Mouse (Mus musculus): ENCODE measurements around the gene Fat3. TPM values are rescaled to one million over a fixed set of nuclear protein-coding genes. Genes with fewer than 3 reads are reported as not detected.

Gene Fat3
- polyA plus RNA-seq, 1 experiment from 2014 or later = 0.44 TPM

DNA sequence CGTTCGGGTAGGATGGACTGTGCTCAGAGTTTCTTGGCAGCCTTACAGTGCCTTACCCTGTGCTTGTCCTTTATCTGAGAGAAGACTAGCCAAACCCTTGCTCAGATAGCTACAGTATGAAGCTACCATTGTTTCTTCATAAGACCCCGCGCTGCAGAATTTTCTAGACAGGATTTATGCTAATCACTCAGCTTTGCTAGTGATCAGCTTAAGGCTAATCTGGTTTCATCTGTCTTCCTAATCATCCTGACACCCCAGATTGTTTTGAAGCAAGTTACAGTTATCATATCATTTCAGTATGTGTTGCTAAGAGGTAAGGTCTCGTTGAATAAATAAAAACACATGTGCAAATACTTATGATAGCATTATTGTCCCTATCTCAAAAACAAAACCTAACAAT is 493.6 kb downstream of the Fat3 start:
- no peak overlapping the region for H3K4me3 ChIP-seq (ENCODE audit: low read length)
- no peak for ATAC-seq
- WGBS = 92% methylated on average over 5 of the region's 5 CpGs
- no peaks in the 10 kb centered on the region for H3K9me3 ChIP-seq (ENCODE audit: control insufficient read depth, low read length)
- no peaks in the 10 kb centered on the region for H3K4me1 ChIP-seq (ENCODE audit: control insufficient read depth, insufficient read depth, low read length)
- H3K27ac ChIP-seq (ENCODE audit: low read length) = no peak overlapping the region
- no peaks in the 10 kb centered on the region for H3K27me3 ChIP-seq (replicated peaks; ENCODE audit: control insufficient read depth, insufficient read depth, low read length)
- H3K36me3 ChIP-seq (ENCODE audit: control insufficient read depth, insufficient read depth, low read length) = no peaks in the 10 kb centered on the region
- H3K9ac ChIP-seq (ENCODE audit: low read depth, low read length) = no peak overlapping the region
- H3K4me2 ChIP-seq (ENCODE audit: low read depth, low read length) = no peak overlapping the region

GRCm38 (mm10) chr9:16002991-16003390 is 498.1 kb downstream of the Fat3 start:
- ATAC-seq = no peak
- H3K4me1 ChIP-seq (ENCODE audit: control insufficient read depth, insufficient read depth, low read length) = no peaks in the 10 kb centered on the region
- no peaks in the 10 kb centered on the region for H3K36me3 ChIP-seq (ENCODE audit: control insufficient read depth, insufficient read depth, low read length)
- H3K27me3 ChIP-seq (replicated peaks; ENCODE audit: control insufficient read depth, insufficient read depth, low read length) = no peaks in the 10 kb centered on the region
- H3K27ac ChIP-seq (ENCODE audit: low read length) = no peak overlapping the region
- H3K4me2 ChIP-seq (ENCODE audit: low read depth, low read length) = no peak overlapping the region
- H3K9ac ChIP-seq (ENCODE audit: low read depth, low read length) = no peak overlapping the region
- 84% methylated on average over 1 of the region's 1 CpGs for WGBS
- no peaks in the 10 kb centered on the region for H3K9me3 ChIP-seq (ENCODE audit: control insufficient read depth, low read length)
- no peak overlapping the region for H3K4me3 ChIP-seq (ENCODE audit: low read length)

DNA sequence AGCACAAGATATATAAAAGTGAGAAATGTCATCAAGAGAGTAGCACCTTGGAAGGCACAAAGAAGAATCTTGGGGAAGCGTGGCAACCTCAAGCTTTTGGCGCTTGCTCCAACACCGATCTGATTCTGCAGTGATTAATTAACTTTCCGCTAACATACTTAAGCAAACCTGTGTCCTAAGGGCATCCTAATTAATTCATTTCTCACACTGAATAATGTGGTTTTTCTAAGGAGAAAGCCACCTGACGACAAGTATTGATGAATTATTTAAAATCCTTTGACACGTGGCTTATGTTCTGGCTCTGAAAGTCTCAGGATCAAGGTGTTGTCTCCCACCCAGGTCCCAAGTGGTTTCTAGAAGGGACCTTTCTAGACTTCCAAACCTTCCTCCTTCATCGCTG is 506.3 kb downstream of the Fat3 start:
- no peak overlapping the region for H3K27ac ChIP-seq (ENCODE audit: low read length)
- H3K36me3 ChIP-seq (ENCODE audit: control insufficient read depth, insufficient read depth, low read length) = no peaks in the 10 kb centered on the region
- H3K9me3 ChIP-seq (ENCODE audit: control insufficient read depth, low read length) = no peaks in the 10 kb centered on the region
- WGBS = 83% methylated on average over 7 of the region's 7 CpGs
- no peaks in the 10 kb centered on the region for H3K27me3 ChIP-seq (replicated peaks; ENCODE audit: control insufficient read depth, insufficient read depth, low read length)
- no peak overlapping the region for H3K9ac ChIP-seq (ENCODE audit: low read depth, low read length)
- H3K4me3 ChIP-seq (ENCODE audit: low read length) = no peak overlapping the region
- ATAC-seq = no peak
- H3K4me2 ChIP-seq (ENCODE audit: low read depth, low read length) = no peak overlapping the region
- H3K4me1 ChIP-seq (ENCODE audit: control insufficient read depth, insufficient read depth, low read length) = no peaks in the 10 kb centered on the region

DNA sequence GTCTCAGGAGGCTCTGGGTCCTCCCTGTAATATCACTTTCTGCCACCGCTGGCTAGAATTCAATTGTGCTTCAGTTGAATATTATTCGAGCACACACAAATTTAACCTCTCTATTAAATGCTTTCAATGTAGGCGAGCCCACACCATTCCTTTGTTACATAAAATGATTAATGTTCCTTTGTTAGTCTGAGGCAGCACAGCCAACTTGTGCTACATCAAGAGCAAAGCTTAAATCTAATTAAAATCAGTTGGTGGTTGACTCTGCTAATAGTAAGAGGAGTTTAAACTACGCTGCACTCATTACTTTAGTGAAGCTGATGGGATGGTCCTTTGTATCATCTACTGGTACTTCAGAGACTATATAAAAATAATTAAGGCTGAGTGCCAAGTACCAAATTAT is 506.9 kb downstream of the Fat3 start:
- no peaks in the 10 kb centered on the region for H3K4me1 ChIP-seq (ENCODE audit: control insufficient read depth, insufficient read depth, low read length)
- H3K27me3 ChIP-seq (replicated peaks; ENCODE audit: control insufficient read depth, insufficient read depth, low read length) = no peaks in the 10 kb centered on the region
- ATAC-seq = no peak
- no peaks in the 10 kb centered on the region for H3K36me3 ChIP-seq (ENCODE audit: control insufficient read depth, insufficient read depth, low read length)
- no peak overlapping the region for H3K4me2 ChIP-seq (ENCODE audit: low read depth, low read length)
- no peaks in the 10 kb centered on the region for H3K9me3 ChIP-seq (ENCODE audit: control insufficient read depth, low read length)
- H3K27ac ChIP-seq (ENCODE audit: low read length) = no peak overlapping the region
- WGBS = 80% methylated on average over 4 of the region's 4 CpGs
- no peak overlapping the region for H3K4me3 ChIP-seq (ENCODE audit: low read length)
- no peak overlapping the region for H3K9ac ChIP-seq (ENCODE audit: low read depth, low read length)

DNA sequence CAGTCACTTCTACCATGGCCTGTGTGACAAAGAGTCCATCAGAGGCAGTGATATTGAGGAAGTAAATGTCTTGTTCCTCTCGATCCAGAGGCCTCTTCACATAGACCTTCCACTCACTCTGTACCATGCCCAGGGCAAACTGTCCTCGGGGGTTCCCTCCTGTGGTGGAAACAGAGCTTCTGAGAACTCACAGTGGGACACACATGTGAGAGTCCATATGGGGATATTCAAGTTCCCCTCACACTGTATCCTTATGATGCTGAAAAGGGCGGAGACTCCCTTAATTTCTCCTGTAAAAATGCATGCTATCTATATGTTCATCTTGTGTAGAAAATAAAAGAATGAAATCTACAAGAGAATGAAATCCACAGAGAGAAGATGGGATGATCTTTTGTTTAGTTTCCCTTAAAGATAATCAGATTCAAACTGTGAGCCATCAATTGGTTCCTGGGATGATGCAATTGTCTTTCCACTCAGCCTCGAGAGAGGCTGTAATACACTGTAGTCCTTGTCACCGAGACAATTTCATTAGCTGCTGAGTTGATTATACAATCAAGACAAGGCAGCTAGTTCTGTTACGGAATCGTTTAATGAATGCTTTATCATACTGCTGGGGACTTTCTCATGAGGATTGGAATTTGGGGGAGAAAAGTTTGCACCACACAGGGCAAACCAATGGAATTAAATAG is 508.8 kb downstream of the Fat3 start:
- Histone ChIP-seq H3K9me3 (ENCODE audit: control insufficient read depth, low read length) (no peaks in the 10 kb centered on the region), H3K27ac (ENCODE audit: low read length) (no peak overlapping the region), H3K27me3 (replicated peaks; ENCODE audit: control insufficient read depth, insufficient read depth, low read length) (no peaks in the 10 kb centered on the region), H3K36me3 (ENCODE audit: control insufficient read depth, insufficient read depth, low read length) (no peaks in the 10 kb centered on the region), H3K4me1 (ENCODE audit: control insufficient read depth, insufficient read depth, low read length) (no peaks in the 10 kb centered on the region), H3K9ac (ENCODE audit: low read depth, low read length) (no peak overlapping the region), H3K4me2 (ENCODE audit: low read depth, low read length) (no peak overlapping the region), H3K4me3 (ENCODE audit: low read length) (no peak overlapping the region)
- WGBS = 73% methylated on average over 7 of the region's 7 CpGs
- no peak for ATAC-seq

- 0 out of 2 replicates have a peak, but pooled peaks cover 5% of the 10 kb centered on the region for H3K4me1 ChIP-seq (ENCODE audit: control insufficient read depth, insufficient read depth, low read length)
- WGBS = 86% methylated on average over 14 of the region's 14 CpGs
- no peaks in the 10 kb centered on the region for H3K36me3 ChIP-seq (ENCODE audit: control insufficient read depth, insufficient read depth, low read length)
- no peak overlapping the region for H3K4me2 ChIP-seq (ENCODE audit: low read depth, low read length)
- H3K9ac ChIP-seq (ENCODE audit: low read depth, low read length) = no peak overlapping the region
- H3K4me3 ChIP-seq (ENCODE audit: low read length) = no peak overlapping the region
- no peaks in the 10 kb centered on the region for H3K27me3 ChIP-seq (replicated peaks; ENCODE audit: control insufficient read depth, insufficient read depth, low read length)
- no peak for ATAC-seq
- H3K27ac ChIP-seq (ENCODE audit: low read length) = no peak overlapping the region
- no peaks in the 10 kb centered on the region for H3K9me3 ChIP-seq (ENCODE audit: control insufficient read depth, low read length)
Observed at GRCm38 (mm10) chr9:15978317-15978716, 522.8 kb downstream of the Fat3 start.

DNA sequence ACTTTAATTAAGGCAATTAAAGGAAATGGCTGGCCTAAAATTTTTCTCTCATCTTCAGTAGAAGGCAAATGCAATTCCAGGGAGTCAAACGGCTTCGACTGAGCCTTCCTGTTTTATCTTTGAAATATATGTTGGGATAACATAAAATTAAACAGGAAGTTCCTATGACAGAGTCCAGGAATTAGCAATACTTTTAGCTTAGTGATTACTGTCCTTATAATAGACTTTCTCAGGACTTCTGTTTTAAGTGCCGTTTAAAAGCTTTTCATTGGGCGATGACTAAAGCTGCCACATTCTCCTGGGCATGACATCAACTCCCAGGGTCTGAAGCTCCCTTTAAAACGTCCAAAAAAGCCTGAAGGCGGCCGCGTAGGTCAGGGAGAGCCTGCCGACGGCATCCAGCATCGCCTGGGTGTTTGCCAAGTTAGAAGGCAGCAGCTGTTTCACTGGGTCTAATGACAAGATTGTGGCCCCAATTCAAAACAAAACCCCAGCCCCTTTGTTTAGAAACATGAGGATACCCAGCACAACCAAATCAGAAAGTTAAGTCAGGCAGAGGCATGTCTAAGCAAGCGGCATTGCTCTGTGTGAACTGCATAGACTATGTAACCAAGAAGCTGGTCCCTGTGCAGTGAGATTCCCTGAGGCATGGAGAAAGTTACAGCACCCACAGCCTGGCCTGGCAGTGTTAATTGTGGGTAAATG is 524.0 kb downstream of the Fat3 start:
- Histone ChIP-seq H3K9me3 (ENCODE audit: control insufficient read depth, low read length) (no peaks in the 10 kb centered on the region), H3K4me1 (ENCODE audit: control insufficient read depth, insufficient read depth, low read length) (0 out of 2 replicates have a peak, but pooled peaks cover 5% of the 10 kb centered on the region), H3K36me3 (ENCODE audit: control insufficient read depth, insufficient read depth, low read length) (no peaks in the 10 kb centered on the region), H3K27me3 (replicated peaks; ENCODE audit: control insufficient read depth, insufficient read depth, low read length) (no peaks in the 10 kb centered on the region), H3K9ac (ENCODE audit: low read depth, low read length) (no peak overlapping the region), H3K4me2 (ENCODE audit: low read depth, low read length) (no peak overlapping the region), H3K4me3 (ENCODE audit: low read length) (no peak overlapping the region), H3K27ac (ENCODE audit: low read length) (peak overlapping the region; percentile 54; the same call in 1 of the 2 replicates)
- WGBS = 39% methylated on average over 12 of the region's 12 CpGs
- ATAC-seq = no peak

DNA sequence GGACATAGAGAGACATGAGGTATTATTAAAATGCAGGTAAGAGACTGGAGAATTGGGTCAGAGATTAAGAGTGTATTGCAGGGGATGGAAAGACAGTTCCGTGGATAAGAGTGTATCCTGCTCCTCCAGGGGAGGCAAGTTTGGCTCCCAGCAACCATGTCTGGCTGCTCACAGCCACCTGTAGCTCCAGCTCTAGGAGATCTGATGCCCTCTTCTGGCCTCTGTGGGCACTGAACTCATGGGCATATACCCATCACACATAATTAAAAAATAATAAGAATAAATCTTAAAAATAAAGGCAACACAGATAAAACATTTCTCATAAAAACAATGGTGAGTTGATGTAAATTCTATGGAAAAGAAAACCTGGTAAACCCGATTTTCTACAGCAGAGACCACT is 525.1 kb downstream of the Fat3 start:
- Histone ChIP-seq H3K27ac (ENCODE audit: low read length) (no peak overlapping the region), H3K27me3 (replicated peaks; ENCODE audit: control insufficient read depth, insufficient read depth, low read length) (no peaks in the 10 kb centered on the region), H3K9me3 (ENCODE audit: control insufficient read depth, low read length) (no peaks in the 10 kb centered on the region), H3K4me1 (ENCODE audit: control insufficient read depth, insufficient read depth, low read length) (0 out of 2 replicates have a peak, but pooled peaks cover 5% of the 10 kb centered on the region), H3K4me2 (ENCODE audit: low read depth, low read length) (no peak overlapping the region), H3K4me3 (ENCODE audit: low read length) (no peak overlapping the region), H3K36me3 (ENCODE audit: control insufficient read depth, insufficient read depth, low read length) (no peaks in the 10 kb centered on the region), H3K9ac (ENCODE audit: low read depth, low read length) (no peak overlapping the region)
- ATAC-seq = no peak
- WGBS = 85% methylated on average over 2 of the region's 2 CpGs

DNA sequence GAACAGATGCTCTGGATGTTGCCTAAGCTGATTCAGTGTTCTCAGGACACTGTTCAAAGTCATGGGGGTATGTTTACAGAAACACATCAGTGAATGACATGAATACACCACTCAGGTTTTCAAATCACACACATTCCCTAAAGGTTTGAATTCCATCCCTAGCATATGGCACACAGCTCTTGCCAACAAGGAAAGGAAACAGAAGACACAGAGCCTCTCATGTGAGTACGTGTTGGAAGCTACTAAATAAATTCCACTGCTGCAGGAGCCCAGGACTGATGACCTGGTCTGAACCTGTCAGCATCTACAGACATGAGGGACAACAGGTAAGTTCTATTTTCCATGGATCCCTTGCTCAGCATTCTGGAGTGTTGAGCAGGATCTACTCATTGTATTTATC is 528.9 kb downstream of the Fat3 start:
- ATAC-seq = no peak
- 56% methylated on average over 1 of the region's 1 CpGs for WGBS
- no peak overlapping the region for H3K4me3 ChIP-seq (ENCODE audit: low read length)

More for the DNA sequence above, 528.9 kb downstream of the Fat3 start:
- Histone ChIP-seq H3K36me3 (ENCODE audit: control insufficient read depth, insufficient read depth, low read length) (no peaks in the 10 kb centered on the region), H3K27me3 (replicated peaks; ENCODE audit: control insufficient read depth, insufficient read depth, low read length) (no peaks in the 10 kb centered on the region), H3K27ac (ENCODE audit: low read length) (no peak overlapping the region), H3K9me3 (ENCODE audit: control insufficient read depth, low read length) (no peaks in the 10 kb centered on the region), H3K4me1 (ENCODE audit: control insufficient read depth, insufficient read depth, low read length) (no peaks in the 10 kb centered on the region), H3K4me2 (ENCODE audit: low read depth, low read length) (no peak overlapping the region), H3K9ac (ENCODE audit: low read depth, low read length) (no peak overlapping the region)
